Mouse (Mus musculus): ENCODE data around the gene Shc3. TPM values are rescaled to one million over a fixed set of nuclear protein-coding genes. Genes with fewer than 3 reads are reported as not detected.

Shc3 gene
- polyA plus RNA-seq, 1 experiment from 2014 or later, result 0.04 TPM

- no peaks in the 10 kb centered on the region for H3K27me3 ChIP-seq
- ChIA-PET POLR2A (interaction anchor here (0.7 kb wide), 1 partner anchor 469 kb away, joined by 3 read pairs; no protein-coding TSS in a partner anchor), CTCF (interaction anchor here (0.7 to 1.6 kb wide), 20 partner anchors 9 to 470 kb away, joined by 3 to 7 read pairs (median 4); no protein-coding TSS in a partner anchor)
- ATAC-seq, result peak; percentile 67
- peak; percentile 22 for DNase-seq (ENCODE audit: low read depth, low spot score)
- in situ Hi-C loops (cut with MboI; ENCODE audit: low pct_unique_long_range_greater_than_20kb), result loop anchor here (5.0 kb wide), 3 partner anchors 231 to 471 kb away; partner anchors contain the start of gene Spin1
- no peak for TF ChIP-seq CTCF (IDR thresholded peaks at IDR 0.05)
These were observed 150.8 kb downstream of the Shc3 start for GRCm38 (mm10) chr13:51418268-51418941.

- H3K27me3 ChIP-seq, result no peaks in the 10 kb centered on the region
- in situ Hi-C loops (cut with MboI; ENCODE audit: low pct_unique_long_range_greater_than_20kb), result loop anchor here (5.0 kb wide), 3 partner anchors 230 to 470 kb away; partner anchors contain the start of gene Spin1
- TF ChIP-seq CTCF (IDR thresholded peaks at IDR 0.05), result no peak
- no peak for ATAC-seq
- DNase-seq (ENCODE audit: low read depth, low spot score), result no peak
- POLR2A ChIA-PET, result interaction anchor here (0.7 kb wide), 1 partner anchor 468 kb away, joined by 3 read pairs; no protein-coding TSS in a partner anchor
- CTCF ChIA-PET, result interaction anchor here (0.7 to 1.6 kb wide), 20 partner anchors 8 to 469 kb away, joined by 3 to 7 read pairs (median 4); no protein-coding TSS in a partner anchor
These were observed 151.4 kb downstream of the Shc3 start for GRCm38 (mm10) chr13:51417796-51418195.

GRCm38 (mm10) chr13:51416727-51417126, 152.5 kb downstream of the Shc3 start:
- no peak for DNase-seq (ENCODE audit: low read depth, low spot score)
- CTCF ChIA-PET, result no interaction called here
- no peak for TF ChIP-seq CTCF (IDR thresholded peaks at IDR 0.05)
- ATAC-seq, result no peak
- in situ Hi-C loops (cut with MboI; ENCODE audit: low pct_unique_long_range_greater_than_20kb), result loop anchor here (5.0 kb wide), 3 partner anchors 229 to 469 kb away; partner anchors contain the start of gene Spin1
- no peaks in the 10 kb centered on the region for H3K27me3 ChIP-seq
- POLR2A ChIA-PET, result no interaction called here

- no peak for ATAC-seq
- in situ Hi-C loops (cut with MboI; ENCODE audit: low pct_unique_long_range_greater_than_20kb), result loop anchor here (5.0 kb wide), 1 partner anchor 81 kb away; no protein-coding TSS in a partner anchor
- ChIA-PET POLR2A (interaction anchor here (0.6 kb wide), 1 partner anchor 30 kb away, joined by 4 read pairs; no protein-coding TSS in a partner anchor), CTCF (interaction anchor here (0.7 to 1.9 kb wide), 7 partner anchors 11 to 464 kb away, joined by 3 to 9 read pairs (median 3); no protein-coding TSS in a partner anchor)
- DNase-seq (ENCODE audit: low read depth, low spot score), result no peak
- H3K27me3 ChIP-seq, result no peaks in the 10 kb centered on the region
- TF ChIP-seq CTCF (IDR thresholded peaks at IDR 0.05), result no peak
These were observed 155.8 kb downstream of the Shc3 start for GRCm38 (mm10) chr13:51413461-51413860.

- TF ChIP-seq CTCF (IDR thresholded peaks at IDR 0.05), result no peak
- DNase-seq (ENCODE audit: low read depth, low spot score), result no peak
- ATAC-seq, result no peak
- ChIA-PET POLR2A (interaction anchor here (0.7 kb wide), 1 partner anchor 200 kb away, joined by 4 read pairs; no protein-coding TSS in a partner anchor), CTCF (interaction anchor here (1.2 kb wide), 1 partner anchor 248 kb away, joined by 3 read pairs; no protein-coding TSS in a partner anchor)
- in situ Hi-C loops (cut with MboI; ENCODE audit: low pct_unique_long_range_greater_than_20kb), result loop anchor here (5.0 kb wide), 1 partner anchor 80 kb away; no protein-coding TSS in a partner anchor
- H3K27me3 ChIP-seq, result no peaks in the 10 kb centered on the region
These were observed 157.4 kb downstream of the Shc3 start for GRCm38 (mm10) chr13:51411696-51412430.

GRCm38 (mm10) chr13:51411243-51411642, 158.0 kb downstream of the Shc3 start:
- in situ Hi-C loops (cut with MboI; ENCODE audit: low pct_unique_long_range_greater_than_20kb), result loop anchor here (5.0 kb wide), 1 partner anchor 79 kb away; no protein-coding TSS in a partner anchor
- CTCF ChIA-PET, result interaction anchor here (1.4 kb wide), 1 partner anchor 461 kb away, joined by 3 read pairs; no protein-coding TSS in a partner anchor
- POLR2A ChIA-PET, result interaction anchor here (0.7 kb wide), 1 partner anchor 200 kb away, joined by 4 read pairs; no protein-coding TSS in a partner anchor
- H3K27me3 ChIP-seq, result no peaks in the 10 kb centered on the region
- TF ChIP-seq CTCF (IDR thresholded peaks at IDR 0.05), result no peak
- no peak for DNase-seq (ENCODE audit: low read depth, low spot score)
- ATAC-seq, result no peak

GRCm38 (mm10) chr13:51409936-51410481, 159.2 kb downstream of the Shc3 start:
- in situ Hi-C loops (cut with MboI; ENCODE audit: low pct_unique_long_range_greater_than_20kb), result loop anchor here (5.0 kb wide), 1 partner anchor 78 kb away; no protein-coding TSS in a partner anchor
- POLR2A ChIA-PET, result interaction anchor here (0.5 kb wide), 1 partner anchor 283 kb away, joined by 3 read pairs; no protein-coding TSS in a partner anchor
- DNase-seq (ENCODE audit: low read depth, low spot score) (no peak), ATAC-seq (no peak)
- H3K27me3 ChIP-seq, result no peaks in the 10 kb centered on the region
- CTCF ChIA-PET, result interaction anchor here (1.4 to 1.6 kb wide), 2 partner anchors 8 to 460 kb away, joined by 3 to 4 read pairs; no protein-coding TSS in a partner anchor
- no peak for TF ChIP-seq CTCF (IDR thresholded peaks at IDR 0.05)

GRCm38 (mm10) chr13:51408519-51409001, 160.7 kb downstream of the Shc3 start, which contains the start of gene S1pr3:
Gene S1pr3, plus strand, starts transcription at chr13:51408639.
- TF ChIP-seq CTCF (IDR thresholded peaks at IDR 0.05), result no peak
- ATAC-seq (no peak), DNase-seq (ENCODE audit: low read depth, low spot score) (no peak)
- in situ Hi-C loops (cut with MboI; ENCODE audit: low pct_unique_long_range_greater_than_20kb), result no loop called here
- CTCF ChIA-PET, result no interaction called here
- H3K27me3 ChIP-seq, result no peaks in the 10 kb centered on the region
- POLR2A ChIA-PET, result no interaction called here

- ATAC-seq, result no peak
- in situ Hi-C loops (cut with MboI; ENCODE audit: low pct_unique_long_range_greater_than_20kb), result no loop called here
- TF ChIP-seq CTCF (IDR thresholded peaks at IDR 0.05), result no peak
- CTCF ChIA-PET, result interaction anchor here (1.3 kb wide), 1 partner anchor 10 kb away, joined by 3 read pairs; no protein-coding TSS in a partner anchor
- no peaks in the 10 kb centered on the region for H3K27me3 ChIP-seq
- POLR2A ChIA-PET, result no interaction called here
- DNase-seq (ENCODE audit: low read depth, low spot score), result no peak
These were observed 161.5 kb downstream of the Shc3 start for GRCm38 (mm10) chr13:51407541-51408217.

Measured in Patski (cell line).